Mouse (Mus musculus): ENCODE data around the gene Chrng.

DNA sequence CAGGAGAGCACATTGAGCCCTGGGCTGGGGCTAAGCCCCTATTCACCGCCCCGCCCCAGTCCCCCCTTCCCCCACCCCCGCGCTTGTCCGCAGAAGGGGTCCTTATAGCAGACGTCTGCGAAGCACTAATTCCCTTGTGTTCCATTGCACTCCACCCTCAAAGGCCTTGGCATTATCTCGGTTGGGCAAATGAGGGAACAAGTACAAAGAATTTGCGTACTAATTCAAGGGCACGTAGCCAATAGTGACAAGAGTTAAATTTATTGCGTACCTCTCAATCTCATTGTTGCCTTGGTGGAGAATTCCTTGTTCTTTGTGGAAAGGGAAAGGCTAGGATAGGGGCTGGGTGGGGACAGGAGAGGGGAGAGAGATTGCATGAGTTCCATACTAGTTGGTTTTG lies 53.2 kb downstream of the Chrng start:
- TF ChIP-seq CTCF (IDR thresholded peaks at IDR 0.05; ENCODE audit: low read depth), result no peak
- no peak for TF ChIP-seq EP300 (IDR thresholded peaks at IDR 0.05; ENCODE audit: low read depth)

Data from heart, postnatal 0 days (tissue).